16 mouse cellular contexts compared by ENCODE assay signal in the genomic region with DNA sequence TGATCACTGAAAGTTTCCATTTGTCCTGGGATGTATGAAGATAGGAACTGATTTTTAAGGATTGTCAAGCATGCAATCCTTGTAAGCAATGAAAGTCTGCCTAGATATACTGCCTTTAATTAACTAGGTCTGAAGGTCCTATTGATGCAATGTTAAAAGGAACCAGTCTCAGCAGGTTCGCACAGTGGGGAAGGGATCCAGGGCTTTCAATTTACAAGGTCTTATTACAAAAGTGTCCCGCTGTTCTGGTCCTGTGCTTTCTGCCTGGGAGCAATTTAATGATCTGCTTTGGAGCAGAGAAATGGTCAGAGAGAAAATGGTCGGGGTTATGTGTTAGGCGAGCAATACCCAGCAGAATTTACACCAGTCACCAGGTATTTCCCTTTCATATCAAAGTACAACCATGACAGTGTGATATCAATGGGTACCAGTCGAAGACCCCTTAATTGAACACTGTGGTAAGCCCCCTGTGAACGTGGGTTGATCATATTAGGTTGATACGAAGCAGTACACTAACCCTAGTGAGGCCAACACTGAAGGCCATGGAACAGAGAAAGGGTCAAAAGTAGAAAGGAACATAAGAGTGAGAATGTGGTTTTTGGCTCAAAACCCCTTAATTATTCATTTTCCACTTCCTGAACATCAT.
DNase-seq lines count a peak whose midpoint lies in the region; ATAC-seq and TF ChIP-seq lines count a peak whose summit lies in the region.
"Had no signal": no experiment of that assay in that cellular context is flagged by ENCODE, and none has a peak within 500 bp of the region (broad histone marks: within the 10 kb centered on the region; RNA-seq: fewer than 3 reads in every experiment).

No protein-coding gene starts in this region.

- no peaks in the 10 kb centered on the region for H3K27me3 ChIP-seq in forebrain, embryonic 12.5 days
- H3K27me3 ChIP-seq in midbrain, embryonic 12.5 days: peaks cover 38% of the 10 kb centered on the region
- no peaks in the 10 kb centered on the region for H3K27me3 ChIP-seq in cerebellum, adult 2 months (ENCODE audit: control insufficient read depth, insufficient read depth, low read length)
- H3K27me3 ChIP-seq: liver, embryonic 15.5 days had no signal

- TF ChIP-seq CTCF in cerebellum, adult 2 months (IDR thresholded peaks at IDR 0.05; ENCODE audit: borderline replicate concordance, insufficient read depth, low read depth, low read length): no peak

- peaks cover 21% of the 10 kb centered on the region for H3K4me1 ChIP-seq in forebrain, embryonic 12.5 days
- H3K4me1 ChIP-seq in midbrain, embryonic 12.5 days: peaks cover 25% of the 10 kb centered on the region
- no peaks in the 10 kb centered on the region for H3K4me1 ChIP-seq in cerebellum, adult 2 months (ENCODE audit: control insufficient read depth, insufficient read depth, low read length)
- H3K4me1 ChIP-seq: liver, embryonic 15.5 days had no signal

- no peak overlapping the region for H3K4me3 ChIP-seq in forebrain, embryonic 12.5 days (replicated peaks)
- no peak overlapping the region for H3K4me3 ChIP-seq in midbrain, embryonic 12.5 days
- no peak overlapping the region for H3K4me3 ChIP-seq in cerebellum, adult 2 months (replicated peaks; ENCODE audit: insufficient read depth, low read depth, low read length)
- H3K4me3 ChIP-seq: gastrocnemius, adult 2 months; heart, embryonic 10.5 days; hindbrain, embryonic 15.5 days; liver, embryonic 15.5 days; myocyte had no signal

- DNase-seq in retina, embryonic 14.5 days (ENCODE audit: low spot score): peak; percentile 51
- DNase-seq in retina, postnatal 1 day: no peak
- no peak for DNase-seq in lung, adult 18-20 months
- no peak for DNase-seq in cerebellum, adult 2 months
- no peak for DNase-seq in thymus, postnatal 14 days
- DNase-seq: adrenal gland, adult 2 months; gastrocnemius, adult 2 months; kidney, adult 9 months; lung, postnatal 4 days; thymus, adult 2 months had no signal

- H3K36me3 ChIP-seq in forebrain, embryonic 12.5 days (replicated peaks): no peaks in the 10 kb centered on the region
- H3K36me3 ChIP-seq in midbrain, embryonic 12.5 days: no peaks in the 10 kb centered on the region
- H3K36me3 ChIP-seq: heart, embryonic 10.5 days; hindbrain, embryonic 15.5 days; liver, embryonic 15.5 days had no signal

- peak; percentile 85; the same call in 1 of the 2 replicates for ATAC-seq in forebrain, embryonic 12.5 days (ENCODE audit: low FRiP score)
- peak; percentile 59; the same call in 1 of the 2 replicates for ATAC-seq in midbrain, embryonic 12.5 days (ENCODE audit: low FRiP score, low read depth)

- no peak overlapping the region for H3K9ac ChIP-seq in forebrain, embryonic 12.5 days
- H3K9ac ChIP-seq in midbrain, embryonic 12.5 days (replicated peaks): no peak overlapping the region
- H3K9ac ChIP-seq: hindbrain, embryonic 15.5 days; liver, embryonic 15.5 days had no signal

- no peak overlapping the region for H3K4me2 ChIP-seq in forebrain, embryonic 12.5 days
- H3K4me2 ChIP-seq in midbrain, embryonic 12.5 days (replicated peaks): no peak overlapping the region
- H3K4me2 ChIP-seq: hindbrain, embryonic 15.5 days; liver, embryonic 15.5 days had no signal

- TF ChIP-seq POLR2A in cerebellum, adult 2 months (IDR thresholded peaks at IDR 0.05; ENCODE audit: borderline replicate concordance, insufficient read depth, low read length): no peak

- H3K27ac ChIP-seq in forebrain, embryonic 12.5 days: no peak overlapping the region
- H3K27ac ChIP-seq in midbrain, embryonic 12.5 days (replicated peaks): peak overlapping the region; percentile 35; the same call in 1 of the 2 replicates
- no peak overlapping the region for H3K27ac ChIP-seq in cerebellum, adult 2 months (ENCODE audit: insufficient read depth, low read length)
- H3K27ac ChIP-seq: gastrocnemius, adult 2 months; hindbrain, embryonic 15.5 days; liver, embryonic 15.5 days had no signal

- no peaks in the 10 kb centered on the region for H3K9me3 ChIP-seq in forebrain, embryonic 12.5 days
- H3K9me3 ChIP-seq in midbrain, embryonic 12.5 days: no peaks in the 10 kb centered on the region
- H3K9me3 ChIP-seq: heart, embryonic 10.5 days; hindbrain, embryonic 15.5 days; liver, embryonic 15.5 days had no signal

- 3% methylated on average over 7 of the region's 7 CpGs for WGBS in forebrain, embryonic 12.5 days
- 13% methylated on average over 7 of the region's 7 CpGs for WGBS in midbrain, embryonic 12.5 days
- WGBS in cerebellum, adult 2 months: 38% methylated on average over 7 of the region's 7 CpGs
